Mouse (Mus musculus) layer of hippocampus, adult 6 months (tissue): Measurements from ENCODE around the gene Dpp9. TPM values are rescaled to one million over a fixed set of nuclear protein-coding genes. Genes with fewer than 3 reads are reported as not detected.

ENCODE experiments used
- long read RNA-seq, 2 experiments: library from polyadenylated mRNA; unstranded; transcript quantifications; one replicate each; pipeline ENCODE4 v2.0.0; 2019 to 2020
- microRNA-seq: library from miRNA; unstranded; fragments of <30 nt; microRNA quantifications from one replicate; pipeline ENCODE4 v1.2.0, GENCODE M21; 2020
- polyA plus RNA-seq: library from polyadenylated mRNA; unstranded; fragments of <200 nt; fragmentation: Nextera tagmentation; gene quantifications from 2 replicates; pipeline ENCODE4 v1.2.3, GENCODE M21; 2021

Gene Dpp9
- 17.7 and 19.1 TPM in 2 replicates for polyA plus RNA-seq
- long read RNA-seq, experiment 1, transcript Dpp9-201 (21 exons, 3,374 nt): major isoform, 14 of 56 reads
- long read RNA-seq, experiment 1, partial matches to known transcripts: 26 of 56 reads
- long read RNA-seq, experiment 1, other reads (novel, unspliced or antisense): 16 of 56 reads
- long read RNA-seq, experiment 2, transcript Dpp9-201 (21 exons, 3,374 nt): major isoform, 104 of 226 reads
- long read RNA-seq, experiment 2, partial matches to known transcripts: 47 of 226 reads
- long read RNA-seq, experiment 2, other reads (novel, unspliced or antisense): 75 of 226 reads

DNA sequence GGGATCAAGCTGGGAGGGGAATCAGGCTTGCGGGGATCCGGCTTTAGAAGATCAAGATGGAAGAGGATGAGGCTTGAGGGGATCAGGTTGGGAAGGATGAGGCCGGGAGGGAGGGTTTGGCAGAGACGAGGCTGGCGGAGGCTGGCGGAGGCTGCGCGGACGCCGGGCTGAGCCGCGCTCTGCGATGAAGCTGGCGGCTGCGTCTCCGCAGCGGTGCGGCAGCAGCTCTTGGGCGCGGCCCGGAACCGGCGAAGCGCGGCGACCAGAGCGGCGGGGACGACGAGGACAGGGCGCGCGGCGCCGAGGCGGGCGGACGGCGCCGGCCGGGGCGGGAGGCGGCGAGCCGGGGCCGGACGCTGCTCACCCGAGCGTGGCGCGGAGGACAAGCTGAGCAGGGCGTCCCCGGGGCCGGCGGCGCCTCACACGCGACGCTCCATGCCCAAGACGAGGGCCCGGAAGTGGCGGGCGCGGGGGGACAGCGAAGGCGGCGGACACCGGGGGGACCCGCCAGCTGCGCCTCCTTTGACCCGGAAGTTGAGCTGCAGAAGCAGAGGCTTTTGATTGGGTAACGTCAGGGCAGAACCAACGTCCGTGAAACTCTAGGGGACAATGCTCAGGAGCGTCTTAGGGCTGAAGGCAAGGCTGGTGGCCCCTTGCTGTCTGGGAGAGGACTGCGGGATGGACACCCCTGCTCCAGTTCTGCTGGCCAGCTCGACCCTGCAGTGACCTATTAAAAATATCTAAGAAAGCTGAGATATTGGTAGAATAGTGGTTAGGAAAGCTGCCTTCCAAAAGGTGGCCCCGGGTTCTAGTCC, at the start of gene Dpp9:
Gene Dpp9, minus strand, starts transcription at position 529 of the 815 bp plus-strand sequence.

DNA sequence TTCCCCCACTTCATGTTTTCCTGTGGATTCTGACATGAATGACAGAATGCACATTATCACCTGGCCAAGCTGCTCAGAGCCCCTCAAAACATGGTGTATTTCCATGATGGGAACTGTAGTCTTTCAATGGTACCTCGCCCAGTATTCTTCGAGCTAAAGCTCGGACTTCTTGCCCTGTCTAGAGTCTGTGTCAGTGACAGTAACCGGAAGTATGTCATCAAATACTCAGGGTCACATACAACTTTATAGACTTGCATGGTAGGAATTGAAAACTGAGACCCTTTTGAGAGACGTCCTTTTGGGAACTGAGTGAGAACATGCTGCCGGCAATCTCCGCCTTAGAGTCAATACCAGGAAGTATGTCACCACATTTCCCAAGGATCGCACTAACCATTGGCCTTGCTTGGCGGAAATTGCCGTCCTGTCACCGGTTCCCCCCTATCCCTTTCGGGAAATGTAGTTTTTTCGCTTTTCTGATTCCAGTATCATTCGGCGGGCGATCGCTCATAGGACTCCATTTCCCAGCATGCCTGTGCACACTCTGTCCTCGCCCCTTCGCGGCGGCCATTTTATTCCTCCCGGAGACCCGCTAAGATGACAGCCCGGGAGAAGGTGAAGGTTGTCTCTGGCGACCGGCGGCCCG, 37.7 kb upstream of the Dpp9 start, which contains the start of gene Fem1a:
Gene Fem1a, plus strand, starts transcription at position 572 of the 643 bp plus-strand sequence.

GRCm38 (mm10) chr17:56183658-56184103, 35.0 kb downstream of the Dpp9 start, which contains the start of gene Mydgf:
TSS of gene Mydgf (minus strand) at chr17:56183920.

DNA sequence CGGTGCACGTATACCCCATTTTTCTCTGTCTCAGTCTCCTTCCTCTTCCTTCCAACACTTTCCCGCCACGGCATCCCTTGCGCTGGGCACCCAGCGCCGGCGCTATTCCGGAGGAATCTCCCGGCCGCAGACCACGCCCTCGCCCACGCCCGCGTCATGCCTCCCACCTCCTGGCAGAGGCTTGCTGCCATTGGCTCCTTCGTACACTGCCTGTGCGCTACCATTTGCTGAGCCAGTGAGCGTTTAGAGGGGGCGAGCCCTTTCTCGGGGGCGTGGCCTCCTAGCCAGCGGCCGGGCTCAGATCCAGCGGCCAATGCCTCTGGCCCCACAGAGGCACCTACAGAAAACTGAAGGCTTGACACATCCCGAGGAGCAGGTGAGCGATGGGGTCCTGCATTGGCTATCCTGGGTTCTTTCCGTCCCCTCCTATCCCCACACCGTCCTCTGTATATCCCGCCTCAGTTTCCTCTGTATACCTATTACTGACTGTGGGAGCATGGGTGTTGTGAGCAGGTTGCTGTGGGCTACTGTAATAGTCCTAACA, 56.4 kb downstream of the Dpp9 start, which contains the start of gene Tnfaip8l1:
Gene Tnfaip8l1, plus strand, starts transcription at position 247 of the 544 bp plus-strand sequence.

DNA sequence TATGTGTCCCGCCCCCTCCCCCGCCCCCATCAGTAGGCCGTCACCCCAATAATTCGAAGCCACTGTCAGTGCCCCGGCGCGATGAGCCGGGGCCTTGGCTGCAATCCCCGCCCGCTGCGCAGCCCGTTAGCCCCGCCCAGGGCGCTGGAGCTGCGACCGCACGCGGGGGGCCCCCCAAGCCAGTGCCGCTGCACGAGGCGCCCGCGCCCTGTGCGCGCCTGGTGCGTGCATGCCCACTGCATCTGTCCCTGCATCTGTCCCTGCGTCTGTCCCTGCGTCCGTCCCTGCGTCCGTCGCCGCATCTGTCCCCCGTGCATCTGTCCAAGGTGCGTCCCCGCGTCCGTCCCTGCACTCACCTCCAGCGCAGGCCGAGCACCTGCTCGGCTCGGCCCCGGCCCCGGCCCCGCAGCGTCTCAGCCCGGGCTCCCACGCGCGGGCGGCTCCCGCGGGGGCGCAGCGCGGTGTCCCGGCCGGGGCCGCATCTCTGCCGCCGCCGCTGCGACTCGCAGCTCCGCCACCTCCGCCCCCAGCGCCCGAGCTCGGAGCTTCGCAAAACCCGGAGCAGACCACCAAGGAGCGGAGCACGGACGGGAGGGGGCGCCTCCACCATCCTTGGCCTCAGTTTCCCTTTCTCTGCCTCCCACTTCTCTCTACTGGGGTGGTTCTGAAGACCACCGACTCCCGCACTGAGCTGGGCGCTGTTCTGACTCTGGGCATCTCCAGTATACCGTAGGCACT, 78.7 kb downstream of the Dpp9 start, which contains the start of gene Sema6b:
Gene Sema6b, minus strand, starts transcription at position 486 of the 738 bp plus-strand sequence.

Small RNAs within 50 kb of the gene (microRNA-seq; reads per million reads assigned to microRNA genes)
- gene Gm44397 (not detected), gene Mir7b (1,626 reads per million, percentile 86 among the genes with 10 or more reads in this experiment)

Other genes with a start within 250 kb of the Dpp9 start
- 22.8 and 32.3 TPM in 2 replicates for gene Shd, start 248.4 kb downstream of the Dpp9 start, polyA plus RNA-seq
- gene Fsd1, start 232.4 kb downstream of the Dpp9 start, polyA plus RNA-seq: 84.6 and 97.2 TPM in 2 replicates
- gene Stap2, start 213.3 kb downstream of the Dpp9 start, polyA plus RNA-seq: 0.28 and 0.35 TPM in 2 replicates
- 13.4 and 19.2 TPM in 2 replicates for gene Mpnd, start 213.2 kb downstream of the Dpp9 start, polyA plus RNA-seq
- 37.8 and 39.8 TPM in 2 replicates for gene Sh3gl1, start 182.3 kb downstream of the Dpp9 start, polyA plus RNA-seq
- 0.68 and 0.92 TPM in 2 replicates for gene Chaf1a, start 178.5 kb downstream of the Dpp9 start, polyA plus RNA-seq
- 84.0 and 89.6 TPM in 2 replicates for gene Ubxn6, start 143.9 kb downstream of the Dpp9 start, polyA plus RNA-seq
- gene Hdgfl2, start 139.3 kb downstream of the Dpp9 start, polyA plus RNA-seq: 73.1 and 79.1 TPM in 2 replicates
- gene Plin4, start 109.1 kb downstream of the Dpp9 start, polyA plus RNA-seq: 0.13 and 0.18 TPM in 2 replicates
- gene Plin5, start 101.3 kb downstream of the Dpp9 start, polyA plus RNA-seq: 2.0 and 2.2 TPM in 2 replicates
- gene Lrg1, start 96.9 kb downstream of the Dpp9 start, polyA plus RNA-seq: 1.5 and 1.8 TPM in 2 replicates
- 3.9 and 4.9 TPM in 2 replicates for gene Sema6b, start 78.6 kb downstream of the Dpp9 start, polyA plus RNA-seq
- 7.2 and 9.1 TPM in 2 replicates for gene Tnfaip8l1, start 56.4 kb downstream of the Dpp9 start, polyA plus RNA-seq
- 83.8 and 89.4 TPM in 2 replicates for gene Mydgf, start 35.0 kb downstream of the Dpp9 start, polyA plus RNA-seq
- 9.4 and 10.9 TPM in 2 replicates for gene Fem1a, start 37.9 kb upstream of the Dpp9 start, polyA plus RNA-seq
- 2.2 and 2.6 TPM in 2 replicates for gene Ticam1, start 57.9 kb upstream of the Dpp9 start, polyA plus RNA-seq
- gene Plin3, start 74.0 kb upstream of the Dpp9 start, polyA plus RNA-seq: 6.1 and 9.9 TPM in 2 replicates
- not detected in 2 replicates for gene Arrdc5, start 81.4 kb upstream of the Dpp9 start, polyA plus RNA-seq
- gene Uhrf1, start 84.4 kb upstream of the Dpp9 start, polyA plus RNA-seq: 0.15 and 0.48 TPM in 2 replicates
- gene Kdm4b, start 107.2 kb upstream of the Dpp9 start, polyA plus RNA-seq: 25.3 and 26.4 TPM in 2 replicates